Comparison of ENCODE assay signal across 7 mouse cellular contexts in the genomic region with DNA sequence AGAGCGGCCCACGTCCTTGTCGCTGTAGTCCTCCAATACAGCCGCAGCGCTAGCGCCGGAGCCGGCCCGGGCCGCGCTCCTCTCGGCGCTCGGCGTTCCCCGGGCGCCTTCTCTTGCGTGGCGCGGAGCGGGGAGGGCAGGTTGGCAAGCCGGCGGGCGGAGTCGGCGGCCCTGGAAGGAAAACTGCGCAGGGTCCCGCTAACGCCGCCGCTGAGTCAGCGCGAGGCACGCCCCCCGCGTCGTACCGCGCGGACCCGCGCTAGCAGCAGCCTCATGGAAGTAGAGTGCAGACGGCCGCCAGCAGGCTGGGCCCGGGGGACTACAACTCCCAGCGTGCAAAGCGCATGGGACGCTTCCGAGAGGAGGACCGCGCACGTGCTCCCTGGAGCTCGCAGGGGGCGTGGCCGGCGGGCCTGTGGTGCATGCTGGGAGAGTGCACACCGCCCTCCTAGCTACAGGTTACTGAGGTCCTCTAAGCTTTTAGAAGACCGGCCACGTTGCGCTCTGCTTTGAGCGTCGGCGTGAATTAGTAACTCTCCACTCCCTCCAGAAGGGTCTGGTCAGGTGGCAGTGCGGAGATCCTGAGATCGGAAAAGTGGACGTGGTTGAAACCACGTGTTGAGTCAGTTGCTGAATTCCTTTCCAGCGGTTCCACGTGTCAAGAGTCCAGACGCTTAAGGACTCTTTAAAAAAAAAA. TPM values are rescaled to one million over a fixed set of nuclear protein-coding genes. Genes with fewer than 3 reads are reported as not detected.
DNase-seq lines count a peak whose midpoint lies in the region; ATAC-seq lines count a peak whose summit lies in the region.

Gene Xpot (minus strand): TSS at position 147 of the 697 bp plus-strand sequence.

- H3K9me3 ChIP-seq in embryonic facial prominence, embryonic 11.5 days (replicated peaks; ENCODE audit: control insufficient read depth, low read length) = no peaks in the 10 kb centered on the region
- H3K9me3 ChIP-seq in limb, embryonic 10.5 days (replicated peaks) = no peaks in the 10 kb centered on the region
- no peaks in the 10 kb centered on the region for H3K9me3 ChIP-seq in midbrain, embryonic 13.5 days

- H3K27me3 ChIP-seq in embryonic facial prominence, embryonic 11.5 days (ENCODE audit: control insufficient read depth, insufficient read depth, low read length) = no peaks in the 10 kb centered on the region
- H3K27me3 ChIP-seq in limb, embryonic 10.5 days (ENCODE audit: low read depth, poor library complexity, severe bottlenecking) = no peaks in the 10 kb centered on the region
- no peaks in the 10 kb centered on the region for H3K27me3 ChIP-seq in midbrain, embryonic 13.5 days

- H3K4me2 ChIP-seq in embryonic facial prominence, embryonic 11.5 days (ENCODE audit: low read depth, low read length) = peak within 1 kb of the TSS; percentile 54
- peak within 1 kb of the TSS; percentile 79 for H3K4me2 ChIP-seq in midbrain, embryonic 13.5 days (replicated peaks)

- peak; percentile 100 for ATAC-seq in embryonic facial prominence, embryonic 11.5 days (replicated peaks; ENCODE audit: insufficient number of reproducible peaks, low FRiP score, low TSS enrichment, low read depth)
- ATAC-seq in granulocyte monocyte progenitor cell, adult 5-6 weeks (replicated peaks; ENCODE audit: poor library complexity, severe bottlenecking) = peak; percentile 90
- peak; percentile 100 for ATAC-seq in midbrain, embryonic 13.5 days

- H3K4me1 ChIP-seq in embryonic facial prominence, embryonic 11.5 days (ENCODE audit: control insufficient read depth, insufficient read depth, low read length) = no peaks in the 10 kb centered on the region
- peaks cover 15% of the 10 kb centered on the region for H3K4me1 ChIP-seq in limb, embryonic 10.5 days
- peaks cover 15% of the 10 kb centered on the region for H3K4me1 ChIP-seq in midbrain, embryonic 13.5 days (replicated peaks)

- H3K4me3 ChIP-seq in embryonic facial prominence, embryonic 11.5 days (ENCODE audit: low read depth, low read length) = peak within 1 kb of the TSS; percentile 87
- peak within 1 kb of the TSS; percentile 92 for H3K4me3 ChIP-seq in limb, embryonic 10.5 days
- H3K4me3 ChIP-seq in midbrain, embryonic 13.5 days (replicated peaks) = peak within 1 kb of the TSS; percentile 82

- H3K9ac ChIP-seq in embryonic facial prominence, embryonic 11.5 days (replicated peaks; ENCODE audit: low read length) = peak within 1 kb of the TSS; percentile 88
- peak within 1 kb of the TSS; percentile 85 for H3K9ac ChIP-seq in midbrain, embryonic 13.5 days (replicated peaks)

- DNase-seq in adrenal gland, postnatal 14 days = peak; percentile 99
- peak; percentile 98 for DNase-seq in embryonic facial prominence, embryonic 11.5 days (ENCODE audit: low spot score)
- peak; percentile 98 for DNase-seq in kidney, adult 11 months
- DNase-seq in limb, embryonic 10.5 days (ENCODE audit: low spot score) = peak; percentile 99
- peak; percentile 97 for DNase-seq in spleen, adult 12 weeks (ENCODE audit: low spot score)

- peak within 1 kb of the TSS; percentile 81 for H3K27ac ChIP-seq in embryonic facial prominence, embryonic 11.5 days (replicated peaks; ENCODE audit: low read depth, low read length)
- H3K27ac ChIP-seq in limb, embryonic 10.5 days = peak within 1 kb of the TSS; percentile 95
- peak within 1 kb of the TSS; percentile 92 for H3K27ac ChIP-seq in midbrain, embryonic 13.5 days

- WGBS in embryonic facial prominence, embryonic 11.5 days = under 1% methylated on average over 70 of the region's 70 CpGs
- WGBS in limb, embryonic 10.5 days = under 1% methylated on average over 69 of the region's 70 CpGs
- under 1% methylated on average over 70 of the region's 70 CpGs for WGBS in midbrain, embryonic 13.5 days

- H3K36me3 ChIP-seq in embryonic facial prominence, embryonic 11.5 days (replicated peaks; ENCODE audit: control insufficient read depth, insufficient read depth, low read depth, low read length) = no peaks in the 10 kb centered on the region
- H3K36me3 ChIP-seq in limb, embryonic 10.5 days = peaks cover 18% of the 10 kb centered on the region
- peaks cover 12% of the 10 kb centered on the region for H3K36me3 ChIP-seq in midbrain, embryonic 13.5 days

RNA-seq across cellular contexts. Expression of gene Xpot, which starts in this region (rescaled TPM):
- 53.6 and 56.4 TPM in 2 replicates for total RNA-seq in adrenal gland, postnatal 14 days (2021)
- polyA plus RNA-seq in embryonic facial prominence, embryonic 11.5 days (2014; fragmentation: Nextera tagmentation; extraction: Ambion mirVana) = 64.4 and 75.7 TPM in 2 replicates
- total RNA-seq in granulocyte monocyte progenitor cell, adult 5-6 weeks (2014; fragmentation: Nextera tagmentation) = 69.6 and 73.3 TPM in 2 replicates
- 93.8 and 105 TPM in 2 replicates for total RNA-seq in granulocyte monocyte progenitor cell, adult 5-6 weeks (2017)
- polyA plus RNA-seq in limb, embryonic 10.5 days (2016; fragmentation: Nextera tagmentation; extraction: Ambion mirVana) = 58.0 and 63.7 TPM in 2 replicates
- polyA plus RNA-seq in midbrain, embryonic 13.5 days (2015; fragmentation: Nextera tagmentation; extraction: Ambion mirVana) = 27.7 and 31.9 TPM in 2 replicates

Comparison
In these comparisons a context has a peak if more than half of its experiments do, and no peak if none do; other contexts are left out.
1. Peak in every context shown above with its lines: DNase-seq, ATAC-seq, H3K4me3 ChIP-seq and H3K27ac ChIP-seq.